Mouse (Mus musculus): ENCODE data around the gene Phldb1.
A peak's percentile ranks its signal among the peaks of the same experiment; 100 is the strongest.
"Not testable (repeated sequence)": the region's sequence is repeated elsewhere in the genome, so short reads cannot be mapped to it uniquely, and the experiment has no call there.

Phldb1 gene

GRCm38 (mm10) chr9:44734524-44735494 lies at the start of gene Phldb1:
Gene Phldb1 (minus strand): TSS chr9:44735198.
- peak; percentile 72 for DNase-seq (ENCODE audit: low spot score)

- peak; percentile 97 for DNase-seq (ENCODE audit: low spot score)
Measured at GRCm38 (mm10) chr9:44772750-44773651, 38.0 kb upstream of the Phldb1 start.

GRCm38 (mm10) chr9:44772392-44772749 lies 37.4 kb upstream of the Phldb1 start:
- DNase-seq (ENCODE audit: low spot score): no peak

- no peak for DNase-seq (ENCODE audit: low spot score)
Measured at GRCm38 (mm10) chr9:44771376-44771775, 36.4 kb upstream of the Phldb1 start.

- not testable (repeated sequence) for DNase-seq (ENCODE audit: low spot score)
Measured at GRCm38 (mm10) chr9:44768029-44768394, 33.0 kb upstream of the Phldb1 start.

GRCm38 (mm10) chr9:44767101-44768028 lies 32.4 kb upstream of the Phldb1 start, which contains the start of the genes Arcn1 and Ift46:
Gene Arcn1 (minus strand): TSS chr9:44767845.
Gene Ift46 (plus strand): TSS chr9:44767908.
- peak; percentile 87 for DNase-seq (ENCODE audit: low spot score)

GRCm38 (mm10) chr9:44760873-44761272 lies 25.9 kb upstream of the Phldb1 start:
- no peak for DNase-seq (ENCODE audit: low spot score)

GRCm38 (mm10) chr9:44748473-44748872 lies 13.5 kb upstream of the Phldb1 start:
- DNase-seq (ENCODE audit: low spot score): no peak

GRCm38 (mm10) chr9:44747341-44747740 lies 12.3 kb upstream of the Phldb1 start:
- DNase-seq (ENCODE audit: low spot score): no peak

GRCm38 (mm10) chr9:44746666-44747065 lies 11.7 kb upstream of the Phldb1 start:
- DNase-seq (ENCODE audit: low spot score): no peak

- DNase-seq (ENCODE audit: low spot score): no peak
Measured at GRCm38 (mm10) chr9:44745371-44745770, 10.4 kb upstream of the Phldb1 start.

GRCm38 (mm10) chr9:44740663-44741192 lies 5.7 kb upstream of the Phldb1 start:
- DNase-seq (ENCODE audit: low spot score): no peak

- peak; percentile 65 for DNase-seq (ENCODE audit: low spot score)
Measured at GRCm38 (mm10) chr9:44737240-44737949, 2.4 kb upstream of the Phldb1 start.

- no peak for DNase-seq (ENCODE audit: low spot score)
Measured at GRCm38 (mm10) chr9:44736301-44736700, 1.3 kb upstream of the Phldb1 start.

- no peak for DNase-seq (ENCODE audit: low spot score)
Measured at GRCm38 (mm10) chr9:44735886-44736285, 888 bp upstream of the Phldb1 start.

- no peak for DNase-seq (ENCODE audit: low spot score)
Measured at GRCm38 (mm10) chr9:44733671-44734523, 1.1 kb downstream of the Phldb1 start.

GRCm38 (mm10) chr9:44732921-44733530 lies 2.0 kb downstream of the Phldb1 start:
- DNase-seq (ENCODE audit: low spot score): no peak

- no peak for DNase-seq (ENCODE audit: low spot score)
Measured at GRCm38 (mm10) chr9:44732130-44732549, 2.9 kb downstream of the Phldb1 start.

- DNase-seq (ENCODE audit: low spot score): no peak
Measured at GRCm38 (mm10) chr9:44727441-44727840, 7.6 kb downstream of the Phldb1 start.

Measured in embryo, embryonic 10 days (tissue).